Mouse (Mus musculus) A20 (cell line): ENCODE results near the gene Pop5.
A peak's percentile ranks its signal among the peaks of the same experiment; 100 is the strongest.

Source experiments
- DNase-seq: peaks from one replicate; pipeline ENCODE4 v3.0.0-alpha.2; 2011; ENCODE audit warnings: low read depth, low spot score

Gene Pop5

DNA sequence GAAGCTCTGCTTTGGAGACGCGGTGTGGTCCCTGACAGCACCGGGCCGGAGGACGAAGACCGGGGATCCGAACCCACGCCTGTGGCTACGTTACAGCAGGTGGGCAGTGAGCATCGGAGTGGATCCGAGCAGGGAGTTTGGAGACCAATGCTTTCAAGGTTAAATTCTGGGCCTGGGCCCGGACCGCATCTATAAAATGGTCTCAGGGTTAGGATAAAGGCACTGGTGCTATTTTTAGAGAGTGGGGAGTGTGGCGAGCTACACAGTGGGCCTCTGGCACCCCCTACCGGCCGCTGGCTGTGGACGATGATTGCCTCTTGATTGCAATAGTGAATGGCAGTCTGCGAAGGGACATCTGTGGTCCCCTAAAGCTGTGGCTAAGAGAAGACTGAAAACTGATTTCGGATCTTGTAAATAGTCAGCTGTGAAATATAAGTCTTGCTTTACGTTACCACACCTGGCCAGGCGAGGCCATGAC lies at the start of gene Pop5:
Gene Pop5, plus strand, starts transcription at position 51 of the 478 bp plus-strand sequence.
- DNase-seq: peak; percentile 75

DNA sequence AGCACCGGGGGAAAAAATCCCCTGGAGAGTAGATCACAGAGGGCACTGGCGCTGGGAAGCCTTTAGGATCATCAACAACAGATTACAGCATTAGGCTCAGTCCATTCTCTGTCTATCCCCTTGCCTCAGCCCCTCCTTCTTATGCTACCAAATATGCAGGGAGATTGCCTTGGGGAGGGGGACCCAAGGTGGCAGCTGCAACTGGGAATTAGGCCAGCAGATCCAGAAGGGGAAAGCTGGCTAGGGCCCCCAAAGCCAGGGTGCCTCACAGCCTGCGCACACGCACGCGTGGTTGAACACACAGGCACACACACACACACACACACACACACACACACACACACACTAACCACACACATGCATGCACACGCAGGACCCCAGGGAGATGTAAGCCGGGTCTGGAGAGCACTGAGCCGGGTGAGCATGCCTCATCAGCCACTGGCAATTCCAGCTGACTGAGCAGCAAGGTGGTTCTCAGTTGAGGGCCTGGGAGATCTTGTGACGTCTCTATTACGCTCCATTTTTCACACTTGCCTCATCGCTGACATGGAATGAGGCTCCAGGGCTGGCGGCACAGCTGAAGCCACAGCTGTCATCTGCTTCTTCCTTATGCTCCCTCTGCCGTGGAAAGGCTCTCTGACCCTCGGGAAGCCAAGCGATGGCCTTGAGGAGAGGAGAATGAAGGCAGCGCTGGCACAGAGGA lies 49.1 kb upstream of the Pop5 start:
- DNase-seq: peak; percentile 23

DNA sequence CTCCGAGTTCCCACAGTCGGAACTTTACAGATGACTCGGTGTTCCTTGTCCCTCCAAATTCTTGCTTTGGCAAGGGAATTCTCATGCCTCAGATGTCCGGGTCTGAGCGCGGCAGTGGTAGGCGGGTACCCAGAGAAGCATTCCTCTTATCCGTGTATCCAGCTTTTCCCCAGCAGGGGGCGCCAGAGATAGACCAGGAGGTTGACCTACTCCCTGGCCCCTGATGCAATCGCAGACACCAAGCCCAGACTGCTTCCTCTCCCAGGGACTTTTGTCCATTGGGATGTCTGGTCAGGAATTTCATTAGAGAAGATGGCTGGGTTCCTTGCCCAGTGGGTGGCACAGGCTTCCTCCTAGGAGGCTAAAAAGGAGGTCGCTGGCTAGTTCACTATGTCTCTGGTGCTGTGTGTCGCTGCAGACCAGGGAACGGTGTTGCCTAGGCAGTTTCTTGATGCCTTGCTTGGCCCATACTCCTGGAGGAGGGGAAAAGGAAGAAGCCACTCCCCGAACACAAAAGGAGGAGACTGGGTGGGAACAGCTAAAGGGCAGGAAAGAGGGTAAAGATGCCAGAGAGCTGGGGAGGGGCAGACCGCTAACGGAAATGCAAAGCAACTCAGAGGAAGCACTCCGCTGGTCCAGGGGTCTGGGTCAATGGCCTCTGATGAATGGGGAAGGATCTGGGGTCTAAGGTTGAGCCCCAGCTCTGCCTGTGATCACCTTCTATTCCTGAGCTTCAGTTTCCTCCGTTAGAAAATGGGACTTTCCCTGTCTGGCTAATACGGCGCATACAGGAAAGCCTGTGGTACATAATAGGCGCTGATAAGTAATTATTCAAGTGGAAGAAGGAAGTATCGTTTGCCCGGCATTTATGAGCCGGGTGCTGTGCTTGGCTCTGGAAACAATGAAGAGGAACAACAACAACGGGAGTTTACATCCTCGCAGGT lies 48.2 kb upstream of the Pop5 start:
- DNase-seq: peak; percentile 92

DNA sequence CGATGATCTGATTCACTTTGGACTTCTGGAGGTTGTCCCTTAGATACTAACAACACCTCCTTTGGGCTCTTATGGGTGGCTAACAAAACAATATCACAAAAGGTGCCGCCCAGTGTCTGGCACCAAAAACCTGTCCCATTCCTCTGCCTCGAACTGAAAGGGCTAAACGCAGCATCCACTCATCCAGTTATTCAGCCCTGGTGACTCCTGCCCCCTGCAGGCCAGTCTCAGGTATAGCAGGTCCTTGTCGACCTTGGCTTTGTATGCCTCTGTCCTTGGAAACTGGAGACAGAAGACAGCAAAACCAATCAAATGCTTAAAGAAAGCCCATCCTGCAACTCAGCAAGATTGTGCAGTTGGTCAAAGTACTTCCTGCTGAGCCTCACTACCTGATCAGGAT lies 46.8 kb upstream of the Pop5 start:
- peak; percentile 68 for DNase-seq

DNA sequence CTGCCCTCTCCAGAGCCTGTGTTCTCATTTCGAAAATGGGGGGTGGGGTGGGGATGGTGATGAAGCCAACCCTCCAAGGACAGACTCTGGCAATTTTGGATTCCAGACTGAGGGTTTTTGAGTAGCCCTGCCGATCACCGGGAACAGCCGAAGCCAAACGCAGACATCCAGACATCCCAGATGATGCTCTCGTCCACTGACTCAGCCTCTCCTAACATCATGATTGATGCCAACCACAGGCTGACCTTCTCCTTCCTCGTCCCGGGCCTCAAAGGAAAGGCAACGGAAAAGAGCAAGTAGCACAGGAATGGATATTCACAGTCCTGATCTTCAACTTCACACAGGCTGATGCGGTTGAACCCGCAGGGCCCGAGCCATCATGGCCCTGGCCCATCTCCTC lies 45.6 kb upstream of the Pop5 start:
- DNase-seq: no peak

DNA sequence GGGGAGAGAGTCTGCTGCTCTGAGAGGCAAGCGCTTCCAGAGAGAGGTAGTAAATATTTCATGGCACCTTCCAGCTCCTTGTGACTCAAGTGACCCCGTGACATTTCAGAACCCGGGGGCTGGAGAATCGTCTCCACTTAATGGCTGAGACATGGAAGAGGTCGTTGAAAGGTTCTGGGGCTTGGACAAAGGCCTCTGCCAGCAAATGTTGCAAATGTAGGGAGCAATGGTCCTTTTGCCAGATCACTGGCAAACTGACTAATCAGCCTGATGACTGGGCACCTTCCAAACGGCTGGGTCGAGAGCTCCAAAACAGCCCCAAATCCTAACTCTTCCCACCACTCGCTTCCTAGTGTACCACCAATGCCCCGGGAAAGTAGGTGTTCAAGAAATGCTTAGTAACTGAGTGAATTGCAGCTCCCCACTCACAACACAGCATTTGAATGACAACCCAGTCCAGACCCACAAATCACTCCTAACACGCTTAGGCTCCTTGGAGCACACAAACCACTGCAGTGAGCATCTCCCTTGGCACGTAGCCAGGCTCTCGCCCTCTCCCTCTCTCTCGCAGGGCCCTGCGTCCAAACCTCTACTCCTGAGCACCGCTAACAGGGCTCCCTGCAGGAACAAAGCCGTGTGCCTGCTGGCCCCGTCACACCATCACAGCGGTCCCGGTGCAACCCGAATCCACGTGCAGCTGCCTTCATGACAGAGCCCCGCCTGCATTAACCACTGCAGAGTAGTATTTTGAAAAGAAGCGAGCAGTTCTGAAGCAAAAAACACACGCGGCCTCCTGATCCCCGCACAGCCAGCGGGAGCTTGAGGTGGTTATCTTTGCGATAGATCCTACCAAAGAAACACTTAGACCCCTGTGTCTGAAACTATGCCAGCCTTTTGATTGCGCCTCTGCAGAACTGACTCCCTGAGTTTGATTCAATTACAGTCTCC lies 43.5 kb upstream of the Pop5 start:
- no peak for DNase-seq

DNA sequence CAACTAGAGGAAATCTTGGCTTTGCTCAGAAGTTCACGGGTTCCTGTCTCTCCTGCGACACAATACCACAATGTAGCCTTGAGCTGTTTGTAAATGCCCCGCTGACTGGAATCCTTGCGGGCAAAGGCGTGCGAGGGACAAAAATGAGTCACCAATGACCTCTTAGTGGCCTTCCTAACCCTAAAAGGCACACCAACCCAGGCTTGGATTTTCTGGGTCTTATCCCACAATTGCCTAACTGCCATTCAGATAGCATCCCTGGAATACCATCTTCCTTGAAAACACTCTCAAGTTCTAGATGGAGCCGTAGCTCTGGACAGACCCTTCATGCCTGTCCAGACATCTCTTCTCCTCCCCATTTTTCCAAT lies 42.8 kb upstream of the Pop5 start:
- DNase-seq: no peak

DNA sequence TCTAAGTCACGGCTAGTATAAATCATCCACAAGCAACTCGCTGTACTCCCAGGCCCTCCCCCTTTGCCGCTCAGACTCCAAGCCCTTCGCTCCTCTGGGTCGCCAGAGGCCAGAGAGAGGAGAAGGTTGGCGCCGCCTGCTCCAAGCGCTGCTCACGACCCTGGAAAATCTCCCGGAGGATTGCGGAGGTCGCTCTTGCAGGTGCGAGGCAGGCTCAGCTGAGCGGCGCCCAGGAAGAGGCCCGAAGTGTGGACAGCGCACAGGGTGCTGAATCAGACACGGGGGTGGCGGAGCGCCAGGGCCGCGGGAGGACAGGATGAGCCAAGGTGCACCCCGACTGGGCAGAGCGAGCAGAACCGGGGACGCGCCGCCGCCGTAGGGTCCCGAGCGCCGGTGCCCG lies 42.4 kb upstream of the Pop5 start:
- peak; percentile 53 for DNase-seq

DNA sequence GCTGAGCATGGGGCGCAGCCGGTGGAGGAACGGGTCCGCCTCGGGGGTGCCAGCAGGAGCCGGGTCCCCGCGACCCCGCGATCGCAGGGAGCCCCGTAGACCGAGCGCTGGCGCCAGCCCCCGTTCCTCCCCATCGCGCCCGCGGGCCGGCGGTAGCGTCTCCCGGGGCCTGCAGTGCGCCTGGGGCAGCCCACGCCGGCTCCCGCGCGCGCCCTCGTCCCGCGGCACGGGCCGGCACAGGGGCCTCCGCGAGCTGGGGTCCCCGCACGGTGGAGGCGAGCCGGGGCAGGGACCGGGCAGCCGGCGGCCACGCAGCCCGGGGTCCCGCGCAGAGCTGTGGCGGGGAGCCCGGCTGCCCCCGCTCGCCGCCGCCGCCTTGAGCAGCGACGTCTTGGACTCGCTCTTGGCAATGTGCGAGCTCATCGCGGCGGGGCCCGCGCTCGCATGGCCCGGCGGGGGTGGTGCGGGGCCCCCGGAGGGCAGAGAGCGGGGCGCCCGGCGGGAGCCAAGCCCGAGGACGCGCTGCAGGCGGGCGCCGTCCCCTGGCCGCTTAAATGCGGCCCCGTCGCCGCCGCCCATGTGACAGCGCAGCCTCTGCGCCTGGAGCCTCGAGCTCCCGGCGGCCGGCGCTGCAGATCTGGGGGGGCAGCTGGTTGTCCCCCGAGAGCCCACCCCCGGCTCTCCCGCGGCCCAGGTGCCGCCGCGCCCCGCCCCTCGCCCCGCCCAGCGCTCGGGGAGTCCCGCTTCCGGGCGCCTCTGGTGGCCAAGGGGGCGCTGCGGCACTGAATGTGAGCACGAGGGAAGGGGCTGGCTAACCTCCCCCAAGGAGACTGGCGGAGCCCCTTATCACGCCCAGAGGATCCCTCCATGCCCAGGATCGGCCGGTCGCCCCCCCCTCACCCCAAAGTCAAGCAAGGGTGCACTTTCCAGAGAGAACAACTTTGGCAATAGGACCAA lies 41.7 kb upstream of the Pop5 start, which contains the start of gene Cabp1:
Gene Cabp1, minus strand, starts transcription at position 713 of the 957 bp plus-strand sequence.
- DNase-seq: peak; percentile 89

DNA sequence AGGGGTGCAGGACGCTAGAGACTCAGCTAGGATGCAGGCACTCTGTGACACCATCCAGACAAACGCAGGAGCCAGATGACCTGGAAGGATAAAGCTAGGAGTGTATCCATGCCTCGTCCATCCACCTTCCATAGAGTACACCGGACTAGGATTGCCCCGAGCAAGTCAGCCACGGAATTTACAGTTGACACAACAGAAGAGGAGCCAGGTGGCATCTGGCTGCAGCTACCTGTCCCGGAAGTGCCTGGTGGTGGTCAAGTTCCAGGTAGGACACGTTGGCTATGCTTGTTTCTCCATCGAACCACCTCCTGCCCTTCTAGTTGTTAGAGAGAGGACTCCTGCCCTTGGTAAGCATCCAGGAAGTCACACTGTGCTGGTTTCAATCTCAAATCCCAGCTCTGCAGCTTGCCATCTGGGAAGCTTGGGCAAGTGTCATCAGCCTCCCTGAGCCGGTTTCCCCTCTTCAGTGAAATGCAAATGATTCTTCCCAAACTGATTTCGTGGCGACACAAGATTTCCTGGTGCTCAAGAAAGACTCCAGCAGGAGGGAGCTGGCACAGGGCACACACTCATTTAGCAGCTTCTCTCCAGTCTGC lies 40.9 kb upstream of the Pop5 start:
- no peak for DNase-seq

DNA sequence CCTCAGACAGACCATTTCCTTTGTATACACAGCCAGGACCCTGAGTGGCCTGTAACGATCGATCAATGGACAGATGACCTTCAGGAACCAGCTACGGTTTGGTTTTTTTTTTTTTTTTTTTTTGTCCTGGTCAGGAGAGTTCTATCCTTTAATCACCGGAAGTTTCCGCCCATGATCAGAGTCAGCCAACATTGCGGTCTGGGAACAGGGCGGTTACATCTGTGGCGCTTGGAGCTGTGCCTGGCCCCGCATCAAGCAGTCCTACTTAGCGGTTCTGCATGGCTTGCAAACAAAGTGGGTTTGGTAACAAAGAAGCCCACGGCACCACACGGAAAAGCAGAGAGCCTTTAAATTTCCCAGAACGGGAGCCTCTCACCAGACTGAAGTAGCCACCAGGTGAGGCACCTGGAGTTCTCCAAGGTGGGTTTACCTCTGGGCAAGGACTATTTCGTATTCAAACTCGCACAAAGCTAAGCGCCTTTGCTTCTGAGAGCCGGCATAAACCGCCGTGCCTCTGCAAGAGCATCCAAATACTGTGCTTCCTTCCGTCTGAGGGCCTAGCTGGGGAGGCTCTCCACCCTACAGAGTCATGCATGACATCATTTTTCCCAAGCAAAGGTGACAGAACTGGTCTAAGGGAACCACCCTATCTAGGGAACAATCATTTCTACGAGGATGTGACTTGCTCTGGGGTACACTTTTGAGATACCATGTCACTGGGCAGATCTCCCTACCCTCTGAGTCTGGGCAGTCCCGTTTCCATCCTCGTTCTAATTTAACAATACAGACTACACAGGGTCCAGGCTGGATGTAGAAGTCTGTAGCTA lies 31.7 kb upstream of the Pop5 start:
- no peak for DNase-seq

DNA sequence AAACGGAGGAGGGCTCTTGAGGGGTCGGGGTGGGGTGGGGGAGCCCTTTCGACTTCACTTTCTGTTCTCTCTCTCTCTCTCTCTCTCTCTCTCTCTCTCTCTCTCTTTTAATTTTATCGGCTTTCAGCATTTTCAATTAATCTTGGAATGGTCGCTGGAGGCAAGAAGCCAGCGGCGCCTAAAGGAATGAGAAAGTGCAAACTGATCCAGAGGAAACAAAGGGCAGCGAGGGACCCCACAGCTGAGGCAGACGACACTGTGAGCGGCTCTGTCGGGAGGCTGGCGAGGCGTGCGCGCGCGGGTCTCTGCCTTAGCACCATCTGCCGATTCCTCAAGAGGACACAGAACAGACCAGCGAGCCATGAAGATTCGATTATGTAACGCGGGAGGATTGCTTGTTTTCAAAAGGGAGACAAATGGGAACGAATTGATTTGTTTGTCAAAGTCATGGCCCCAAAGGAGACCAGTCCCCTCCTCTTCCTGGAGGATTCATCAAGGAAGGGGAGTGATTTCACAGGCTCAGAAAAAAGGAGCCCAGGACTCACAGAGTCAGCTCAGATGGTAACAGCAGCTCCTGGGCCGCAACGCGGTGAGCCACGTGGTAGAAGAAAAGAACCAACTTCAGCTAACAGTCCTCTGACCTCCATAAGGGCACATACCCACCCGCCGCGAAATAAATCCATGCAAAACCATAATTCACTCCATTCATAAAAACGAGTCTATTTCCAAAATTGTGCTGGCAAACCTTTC lies 30.9 kb upstream of the Pop5 start:
- peak; percentile 69 for DNase-seq

DNA sequence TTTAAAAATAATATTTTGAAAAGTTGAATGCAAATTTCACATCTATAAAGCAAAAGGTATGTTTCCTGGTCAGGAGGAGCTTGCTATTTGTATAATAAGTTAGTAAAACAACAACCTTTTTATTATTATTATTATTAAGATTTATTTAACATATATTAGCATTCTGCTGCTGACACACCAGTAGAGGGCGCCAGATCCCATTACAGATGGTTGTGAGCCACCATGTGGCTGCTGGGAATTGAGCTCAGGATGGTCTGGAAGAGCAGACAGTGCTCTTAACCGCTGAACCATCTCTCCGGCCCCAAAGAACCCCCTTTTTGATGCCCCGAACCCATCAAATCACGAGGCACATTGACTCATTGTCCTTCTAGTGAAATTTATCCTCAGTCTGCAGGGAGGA lies 28.4 kb upstream of the Pop5 start:
- DNase-seq: no peak

DNA sequence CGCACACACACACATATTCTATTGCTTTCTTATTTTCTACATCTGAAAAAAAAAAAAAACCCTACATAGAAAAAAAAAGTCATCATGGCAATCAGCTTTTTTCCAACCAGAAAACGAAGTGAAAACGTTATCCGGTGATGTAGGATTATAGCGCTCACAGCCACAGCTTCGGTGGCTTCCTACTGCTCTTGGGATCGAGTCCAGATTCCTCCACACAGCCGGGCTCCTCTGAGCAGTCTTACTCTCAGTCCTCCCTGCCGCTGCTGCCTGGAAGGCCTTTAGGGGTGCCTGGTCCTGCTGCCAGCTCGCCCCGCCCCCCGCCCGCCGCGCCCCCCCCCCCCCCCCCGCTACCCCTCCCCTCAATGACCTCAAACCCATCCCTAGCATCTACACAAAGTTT lies 27.7 kb upstream of the Pop5 start:
- DNase-seq: no peak

DNA sequence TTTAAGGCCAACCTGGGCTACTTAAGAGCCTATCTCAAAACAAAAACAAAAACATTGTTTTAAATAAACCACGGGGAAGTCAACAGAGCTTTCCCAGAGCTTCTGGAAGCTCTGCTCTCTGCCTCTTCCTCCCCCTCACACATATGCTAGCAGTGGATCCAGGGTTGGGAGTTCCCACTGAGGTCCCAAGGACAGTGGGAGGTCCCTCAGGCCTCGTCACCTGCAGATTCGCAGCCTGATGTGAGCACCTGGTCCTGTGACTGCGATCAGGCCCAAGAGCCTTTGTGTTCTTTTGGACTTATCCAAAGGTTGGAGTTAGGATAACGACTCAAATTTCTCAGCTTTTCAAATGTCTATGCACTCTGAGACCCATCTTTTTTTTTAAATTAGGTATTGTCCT lies 27.0 kb upstream of the Pop5 start:
- DNase-seq: no peak

DNA sequence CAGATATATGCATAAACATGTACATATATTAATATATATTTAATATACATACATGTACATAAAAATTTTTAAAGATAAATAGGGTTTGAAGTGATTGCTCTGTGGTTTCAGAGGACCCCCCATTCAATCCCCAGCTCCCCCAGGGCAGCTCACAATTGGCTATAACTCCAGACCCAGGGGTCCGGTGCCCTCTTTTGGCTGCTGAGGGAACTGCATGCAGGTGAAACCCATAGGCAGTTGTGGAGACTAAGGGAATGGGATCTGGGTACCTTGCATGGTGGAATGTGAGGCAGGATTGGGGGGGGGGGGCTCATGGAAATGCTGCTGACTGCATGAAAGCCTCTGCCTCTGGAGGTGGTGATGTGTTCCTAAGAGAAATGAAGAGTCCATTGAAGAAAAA lies 25.3 kb upstream of the Pop5 start:
- DNase-seq: peak; percentile 55

DNA sequence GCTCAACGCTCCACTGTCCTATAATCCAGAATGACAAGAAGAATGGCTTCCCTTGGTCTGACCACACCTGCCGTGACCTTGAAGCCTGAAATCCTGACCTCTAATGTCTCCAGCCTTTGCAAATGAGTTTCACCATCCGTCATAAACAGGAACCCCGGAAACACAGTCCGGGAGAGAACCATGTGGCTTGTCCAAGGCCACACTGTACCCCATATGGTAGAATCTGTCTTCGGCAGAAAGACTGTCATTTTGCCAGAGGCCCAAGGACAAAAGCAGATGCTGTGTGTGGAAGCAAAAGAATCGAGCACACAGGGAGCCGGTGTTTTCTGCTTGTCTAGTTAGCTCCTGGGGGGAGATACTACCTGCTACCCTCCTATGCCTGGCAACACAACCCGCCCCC lies 23.2 kb upstream of the Pop5 start:
- DNase-seq: no peak

DNA sequence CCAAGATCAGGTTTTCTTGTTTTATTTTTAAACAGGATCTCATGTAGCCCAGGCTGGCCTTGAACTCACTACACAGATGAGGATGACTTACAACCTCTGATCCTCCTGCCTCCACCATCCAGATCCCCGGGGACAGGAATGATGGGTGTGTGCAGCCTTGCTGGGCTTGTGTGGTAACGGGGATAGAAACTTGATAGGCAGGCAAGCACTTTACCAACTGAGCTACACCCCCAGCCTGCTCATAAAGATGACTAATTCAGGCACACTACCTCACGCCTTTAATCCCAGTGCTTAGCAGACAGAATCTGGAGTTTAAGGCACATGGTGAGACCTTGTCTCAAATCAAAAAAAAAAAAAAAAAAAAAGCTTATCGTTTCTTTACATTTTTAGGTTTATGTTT lies 22.8 kb upstream of the Pop5 start:
- no peak for DNase-seq
